Mouse (Mus musculus) erythroblast, embryonic 14.5 days (primary cell): Measurements from ENCODE around the gene Fbxl18.

Source experiments
- GATA1 ChIP-seq: IDR thresholded peaks from 2 replicates; pipeline ENCODE4 v1.6.1; 2012; ENCODE audit warnings: low read length, inconsistent platforms, mixed read lengths
- TAL1 ChIP-seq: IDR thresholded peaks from 3 replicates; pipeline ENCODE4 v1.6.1; 2012; ENCODE audit warnings: low read length, inconsistent platforms, mixed read lengths

DNA sequence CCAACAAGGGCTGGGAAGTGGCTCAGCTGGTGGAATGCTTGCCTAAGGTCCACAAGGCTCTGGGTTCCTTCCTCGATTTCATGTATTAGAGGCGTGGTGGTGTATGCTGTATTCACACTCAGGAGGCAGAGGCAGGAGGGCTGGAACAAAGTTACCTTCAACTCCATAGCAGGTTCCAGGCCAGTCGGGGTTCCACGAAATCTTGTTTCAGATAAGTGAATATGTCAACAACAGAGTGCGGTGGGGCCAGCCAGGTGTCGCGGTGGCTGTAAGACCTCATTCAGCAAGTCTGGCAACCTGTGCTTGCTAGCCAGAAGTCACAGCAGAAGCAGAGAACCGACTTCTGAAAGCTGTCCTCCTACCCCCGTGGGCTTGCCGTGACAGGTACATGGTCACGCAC is 20.0 kb upstream of the Fbxl18 start:
- TF ChIP-seq GATA1 (no peak), TAL1 (no peak)
